Mouse (Mus musculus) gastrocnemius, postnatal 4 days (tissue): ENCODE measurements around the gene Rps27rt. TPM values are rescaled to one million over a fixed set of nuclear protein-coding genes. Genes with fewer than 3 reads are reported as not detected.
"Not testable (repeated sequence)": the region's sequence is repeated elsewhere in the genome, so short reads cannot be mapped to it uniquely, and the experiment has no call there.

Experiments used
- DNase-seq, 2 experiments: peaks; one replicate each; pipeline ENCODE4 v3.0.0; 2021 to 2022; ENCODE audit warnings: low spot score in 2 of 2, mixed read lengths in 2 of 2
- long read RNA-seq, 2 experiments: library from polyadenylated mRNA; stranded (forward); transcript quantifications; one replicate each; pipeline ENCODE4 v2.0.0; 2021
- total RNA-seq, 2 experiments: library from RNA; stranded (reverse); gene quantifications; 2 replicates each; pipeline ENCODE4 v1.2.3; 2021

Rps27rt gene
- 10 to 100 TPM; 43.9 to 44.9 TPM for total RNA-seq
- long read RNA-seq, experiment 1, transcript Rps27rt-201 (1 exons, 374 nt): major isoform, 44 of 44 reads
- long read RNA-seq, experiment 1, partial matches to known transcripts: 0 of 44 reads
- long read RNA-seq, experiment 1, other reads (novel, unspliced or antisense): 0 of 44 reads
- long read RNA-seq, experiment 2, transcript Rps27rt-201 (1 exons, 374 nt): major isoform, 64 of 64 reads
- long read RNA-seq, experiment 2, partial matches to known transcripts: 0 of 64 reads
- long read RNA-seq, experiment 2, other reads (novel, unspliced or antisense): 0 of 64 reads

GRCm38 (mm10) chr9:114982689-114983360 lies at the start of gene Rps27rt:
Gene Rps27rt (minus strand): TSS chr9:114982739.
- DNase-seq: no peak

DNA sequence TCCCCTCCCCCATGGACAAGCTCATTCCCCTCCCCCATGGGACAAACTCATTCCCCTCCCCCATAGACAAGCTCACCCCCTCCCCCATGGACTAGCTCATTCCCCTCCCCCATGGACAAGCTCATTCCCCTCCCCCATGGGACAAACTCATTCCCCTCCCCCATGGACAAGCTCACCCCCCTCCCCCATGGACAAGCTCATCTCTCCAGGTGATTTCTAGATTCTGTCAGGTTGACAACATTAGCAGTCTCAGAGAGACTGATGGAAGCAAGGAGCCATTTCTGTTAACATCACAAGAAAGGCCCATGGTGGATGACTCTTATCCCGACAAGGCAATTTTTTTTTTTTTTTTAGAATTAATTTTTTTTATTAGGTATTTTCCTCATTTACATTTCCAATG lies 48.5 kb upstream of the Rps27rt start:
- DNase-seq: not testable (repeated sequence)

DNA sequence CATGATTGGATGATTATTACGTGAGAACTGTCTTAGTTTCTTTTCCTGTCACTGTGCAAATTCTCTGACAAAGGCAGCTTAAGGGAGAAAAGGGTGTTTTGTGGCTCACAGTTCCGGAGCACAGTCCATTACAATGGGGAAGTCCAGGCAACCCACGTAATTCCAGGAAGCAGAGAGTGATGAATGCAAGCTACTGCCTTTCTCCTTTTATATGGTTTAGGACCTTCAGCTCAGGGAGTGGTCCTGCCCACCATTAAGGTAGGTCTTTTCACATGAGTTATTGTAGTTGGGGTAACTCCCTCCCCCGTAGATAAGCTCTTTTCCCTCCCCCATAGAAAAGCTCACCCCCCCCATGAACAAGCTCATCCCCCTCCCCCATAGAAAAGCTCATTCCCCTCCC lies 48.0 kb upstream of the Rps27rt start:
- no peak for DNase-seq

- no peak for DNase-seq
Observed at GRCm38 (mm10) chr9:115029307-115029706, 46.8 kb upstream of the Rps27rt start.

DNA sequence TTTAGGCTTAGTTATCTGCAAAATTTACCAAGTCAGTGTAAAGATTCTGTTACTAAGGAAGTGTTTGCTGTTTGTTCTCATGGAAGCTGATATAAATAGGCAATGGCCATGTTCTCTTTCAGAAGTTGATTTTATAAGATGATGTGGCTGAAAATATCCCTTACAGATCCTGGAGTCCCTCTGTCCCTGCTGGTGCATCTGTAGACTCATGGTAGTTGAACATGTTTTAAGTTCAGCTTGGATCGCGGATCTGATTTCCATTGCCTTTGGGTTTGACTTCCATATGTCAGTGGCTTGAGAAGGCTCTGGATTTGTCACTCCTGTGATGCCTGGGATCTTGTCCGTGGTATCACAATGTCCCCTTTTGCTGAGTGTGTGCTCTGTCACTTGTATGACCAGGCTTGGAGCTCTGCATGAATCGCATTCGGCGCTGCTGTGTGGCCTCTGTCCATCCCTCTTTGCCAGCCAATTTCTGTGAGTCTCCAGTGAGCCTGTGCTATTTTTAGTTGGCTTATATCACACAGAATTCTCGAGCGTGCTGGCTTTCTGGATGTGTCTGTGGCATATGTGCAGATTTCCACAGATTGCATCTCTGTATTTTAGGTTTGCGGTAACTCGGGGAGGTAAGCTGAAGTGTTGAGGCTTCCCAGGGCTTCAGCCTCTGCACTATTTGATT lies 41.3 kb upstream of the Rps27rt start:
- no peak for DNase-seq

- DNase-seq: no peak
Observed at GRCm38 (mm10) chr9:115023137-115023536, 40.6 kb upstream of the Rps27rt start.

- no peak for DNase-seq
Observed at GRCm38 (mm10) chr9:115021419-115021818, 38.9 kb upstream of the Rps27rt start.

- no peak for DNase-seq
Observed at GRCm38 (mm10) chr9:115020141-115020540, 37.6 kb upstream of the Rps27rt start.

- no peak for DNase-seq
Observed at GRCm38 (mm10) chr9:115012367-115012766, 29.8 kb upstream of the Rps27rt start.

- no peak for DNase-seq
Observed at GRCm38 (mm10) chr9:115008194-115008593, 25.7 kb upstream of the Rps27rt start.

GRCm38 (mm10) chr9:115007776-115008175 lies 25.2 kb upstream of the Rps27rt start:
- no peak for DNase-seq

DNA sequence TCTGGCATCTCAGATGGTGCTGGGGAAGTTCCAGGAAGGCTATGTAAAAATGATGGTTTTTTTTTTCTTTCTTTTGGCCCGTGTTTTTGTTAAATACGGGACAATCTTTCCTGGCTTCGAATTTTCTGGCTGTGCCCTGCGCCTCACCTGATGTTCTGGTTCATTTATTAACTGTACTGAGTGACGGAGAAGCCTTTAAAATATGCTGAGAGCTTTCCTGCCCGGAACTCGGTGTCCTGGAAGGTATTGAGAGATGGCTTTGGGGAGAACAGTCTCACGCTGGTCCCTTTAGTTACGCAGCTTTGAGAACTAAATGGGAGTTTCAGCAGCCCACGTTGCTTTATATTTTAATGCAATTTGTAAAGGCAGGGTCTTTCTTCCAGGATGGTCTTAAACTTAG lies 22.9 kb upstream of the Rps27rt start:
- no peak for DNase-seq

- DNase-seq: no peak
Observed at GRCm38 (mm10) chr9:114999771-115000146, 17.2 kb upstream of the Rps27rt start.

GRCm38 (mm10) chr9:114999010-114999770 lies 16.7 kb upstream of the Rps27rt start:
- DNase-seq: no peak

DNA sequence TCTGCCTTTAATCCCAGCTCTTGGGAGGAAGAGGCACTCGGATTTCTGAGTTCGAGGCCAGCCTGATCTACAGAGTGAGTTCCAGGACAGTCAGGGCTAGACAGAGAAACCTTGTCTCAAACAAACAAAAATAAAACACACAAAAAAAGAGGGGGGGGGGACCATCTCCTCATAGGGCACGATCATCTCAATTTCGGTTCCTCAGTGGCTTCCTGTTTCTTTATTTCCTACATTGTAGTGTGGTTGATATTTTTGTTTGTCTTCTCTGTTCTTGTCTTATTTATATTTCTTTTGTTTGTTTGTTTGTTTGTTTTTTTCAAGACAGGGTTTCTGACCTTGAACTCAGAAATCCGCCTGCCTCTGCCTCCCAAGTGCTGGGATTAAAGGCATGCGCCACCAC lies 13.9 kb upstream of the Rps27rt start:
- no peak for DNase-seq

GRCm38 (mm10) chr9:114995716-114996115 lies 13.2 kb upstream of the Rps27rt start:
- no peak for DNase-seq

- DNase-seq: no peak
Observed at GRCm38 (mm10) chr9:114995250-114995649, 12.7 kb upstream of the Rps27rt start.

DNA sequence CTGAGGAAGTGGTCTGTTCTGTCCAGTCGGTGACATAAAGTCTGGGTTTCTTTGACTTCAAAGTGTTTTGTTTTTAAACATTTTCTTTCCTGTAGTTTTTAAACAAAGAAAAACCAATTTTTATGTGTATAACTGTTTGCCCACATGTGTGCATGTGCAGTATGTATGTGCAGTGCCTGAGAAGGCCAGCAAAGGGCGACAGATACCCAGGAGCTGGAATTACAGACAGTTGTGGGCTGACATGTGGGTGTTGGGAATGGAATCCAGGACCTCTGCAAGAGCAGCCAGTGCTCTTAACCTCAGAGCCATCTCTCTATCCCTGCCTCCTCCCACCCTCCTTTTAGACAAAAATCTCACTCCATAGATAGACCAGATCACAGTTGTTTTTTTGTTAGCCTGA lies 10.0 kb upstream of the Rps27rt start:
- DNase-seq: no peak

- DNase-seq: no peak
Observed at GRCm38 (mm10) chr9:114990421-114990820, 7.9 kb upstream of the Rps27rt start.

GRCm38 (mm10) chr9:114988610-114989327 lies 6.2 kb upstream of the Rps27rt start:
- DNase-seq: no peak

DNA sequence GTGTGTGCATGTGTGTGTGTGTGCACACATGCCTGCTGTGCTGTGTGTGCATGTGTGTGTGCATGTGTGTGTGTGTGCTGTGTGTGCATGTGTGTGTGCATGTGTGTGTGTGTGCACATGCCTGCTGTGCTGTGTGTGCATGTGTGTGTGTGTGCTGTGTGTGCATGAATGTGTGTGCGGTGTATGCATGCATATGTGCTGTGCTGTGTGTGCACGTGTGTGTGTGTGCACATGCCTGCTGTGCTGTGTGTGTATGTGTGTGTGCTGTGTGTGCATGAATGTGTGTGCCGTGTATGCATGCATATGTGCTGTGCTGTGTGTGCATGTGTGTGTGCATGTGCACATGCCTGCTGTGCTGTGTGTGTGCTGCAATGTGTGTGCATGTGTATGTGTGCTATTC lies 5.5 kb upstream of the Rps27rt start:
- DNase-seq: no peak
